19 mouse cellular contexts compared by ENCODE assay signal in genomic region chr16:92467041-92467440, GRCm38 (mm10). TPM values are rescaled to one million over a fixed set of nuclear protein-coding genes. Genes with fewer than 3 reads are reported as not detected.
DNase-seq lines count a peak whose midpoint lies in the region; ATAC-seq lines count a peak whose summit lies in the region.
"Had no signal": no experiment of that assay in that cellular context is flagged by ENCODE, and none has a peak within 500 bp of the region (broad histone marks: within the 10 kb centered on the region; RNA-seq: fewer than 3 reads in every experiment).

No protein-coding gene starts in this region.

- 73% methylated on average over 5 of the region's 5 CpGs for WGBS in hindbrain, embryonic 15.5 days
- 76% methylated on average over 5 of the region's 5 CpGs for WGBS in hindbrain, embryonic 16.5 days

- H3K36me3 ChIP-seq in hindbrain, embryonic 15.5 days, result no peaks in the 10 kb centered on the region
- no peaks in the 10 kb centered on the region for H3K36me3 ChIP-seq in hindbrain, embryonic 16.5 days (ENCODE audit: control insufficient read depth, insufficient read depth, low read length)
- no peaks in the 10 kb centered on the region for H3K36me3 ChIP-seq in splenic B cell, adult 2 months (ENCODE audit: control insufficient read depth, insufficient read depth, low read length, poor library complexity, severe bottlenecking)
- H3K36me3 ChIP-seq: forebrain, embryonic 15.5 days; liver, embryonic 15.5 days; midbrain, embryonic 15.5 days had no signal

- H3K4me3 ChIP-seq in hindbrain, embryonic 15.5 days, result no peak overlapping the region
- no peak overlapping the region for H3K4me3 ChIP-seq in hindbrain, embryonic 16.5 days (ENCODE audit: low read length)

- no peak overlapping the region for H3K9ac ChIP-seq in hindbrain, embryonic 15.5 days
- H3K9ac ChIP-seq in hindbrain, embryonic 16.5 days (ENCODE audit: low read depth, low read length), result no peak overlapping the region
- H3K9ac ChIP-seq: midbrain, embryonic 15.5 days had no signal

- H3K9me3 ChIP-seq in hindbrain, embryonic 15.5 days, result no peaks in the 10 kb centered on the region
- no peaks in the 10 kb centered on the region for H3K9me3 ChIP-seq in hindbrain, embryonic 16.5 days (ENCODE audit: control insufficient read depth, low read length)
- H3K9me3 ChIP-seq: forebrain, embryonic 15.5 days; liver, embryonic 15.5 days; megakaryocyte, embryonic 14.5 days; midbrain, embryonic 15.5 days had no signal

- peaks cover 31% of the 10 kb centered on the region for H3K4me1 ChIP-seq in hindbrain, embryonic 15.5 days (replicated peaks)
- H3K4me1 ChIP-seq in hindbrain, embryonic 16.5 days (ENCODE audit: control insufficient read depth, insufficient read depth, low read depth, low read length), result peaks cover 25% of the 10 kb centered on the region

- no peak overlapping the region for H3K4me2 ChIP-seq in hindbrain, embryonic 15.5 days
- H3K4me2 ChIP-seq in hindbrain, embryonic 16.5 days (ENCODE audit: low read length), result no peak overlapping the region

- no peaks in the 10 kb centered on the region for H3K27me3 ChIP-seq in hindbrain, embryonic 15.5 days
- no peaks in the 10 kb centered on the region for H3K27me3 ChIP-seq in hindbrain, embryonic 16.5 days (replicated peaks; ENCODE audit: control insufficient read depth, insufficient read depth, low read length)
- no peaks in the 10 kb centered on the region for H3K27me3 ChIP-seq in splenic B cell, adult 2 months (ENCODE audit: control insufficient read depth, insufficient read depth, low read length, poor library complexity, severe bottlenecking)
- H3K27me3 ChIP-seq: forebrain, embryonic 15.5 days; liver, embryonic 15.5 days; midbrain, embryonic 15.5 days had no signal

- DNase-seq in retina, embryonic 14.5 days (ENCODE audit: low spot score), result peak; percentile 34
- no peak for DNase-seq in retina, postnatal 1 day
- DNase-seq in MN1 (ENCODE audit: low spot score), result peak; percentile 13
- DNase-seq in splenic B cell, adult 2 months (ENCODE audit: low read depth, low spot score), result peak; percentile 14
- DNase-seq in ovary, postnatal 36 days (ENCODE audit: low spot score), result no peak
- DNase-seq: adrenal gland, adult 2 months; cerebellum, adult 8-10 months; heart, postnatal 10 days; kidney, adult 2 months; kidney, postnatal 10 days; lung, postnatal 10 days; spleen, adult 18-20 months had no signal

- no peak for ATAC-seq in hindbrain, embryonic 15.5 days (ENCODE audit: low FRiP score, low read depth)
- no peak for ATAC-seq in hindbrain, embryonic 16.5 days

- 0 out of 2 replicates have a peak overlapping the region, but pooled peaks have one; percentile 75 for H3K27ac ChIP-seq in hindbrain, embryonic 15.5 days (replicated peaks)
- no peak overlapping the region for H3K27ac ChIP-seq in hindbrain, embryonic 16.5 days (ENCODE audit: low read depth, low read length)
- H3K27ac ChIP-seq: hindbrain, embryonic 14.5 days; liver, embryonic 15.5 days had no signal

RNA-seq across cellular contexts. Expression of gene Rcan1, which starts 3.6 kb away (rescaled TPM):
- polyA plus RNA-seq in hindbrain, embryonic 15.5 days (2015; fragmentation: Nextera tagmentation; extraction: Ambion mirVana), result 73.3 and 79.7 TPM in 2 replicates
- polyA plus RNA-seq in hindbrain, embryonic 16.5 days (2015; fragmentation: Nextera tagmentation; extraction: Ambion mirVana), result 75.7 and 85.5 TPM in 2 replicates

RNA-seq across cellular contexts. Expression of gene Clic6, which starts 18.5 kb away (rescaled TPM):
- polyA plus RNA-seq in hindbrain, embryonic 15.5 days (2015; fragmentation: Nextera tagmentation; extraction: Ambion mirVana), result 7.0 and 9.7 TPM in 2 replicates
- 7.8 and 7.9 TPM in 2 replicates for polyA plus RNA-seq in hindbrain, embryonic 16.5 days (2015; fragmentation: Nextera tagmentation; extraction: Ambion mirVana)

Comparison
In these comparisons a context has a peak if more than half of its experiments do, and no peak if none do; other contexts are left out.
1. DNase-seq: peak in retina, embryonic 14.5 days (single experiment), MN1 (single experiment) and splenic B cell, adult 2 months (single experiment); none in retina, postnatal 1 day (single experiment) and ovary, postnatal 36 days (single experiment).